Mouse (Mus musculus) megakaryocyte, embryonic 14.5 days (primary cell): ENCODE measurements around the gene Tex35.

Source experiments
- FLI1 ChIP-seq: IDR thresholded peaks from 2 replicates; pipeline ENCODE4 v1.6.1; 2012; ENCODE audit warnings: low read length, inconsistent platforms, mixed read lengths
- GATA1 ChIP-seq: IDR thresholded peaks from 3 replicates; pipeline ENCODE4 v1.6.1; 2012; ENCODE audit warnings: mixed read lengths, low read length, inconsistent platforms, borderline replicate concordance

DNA sequence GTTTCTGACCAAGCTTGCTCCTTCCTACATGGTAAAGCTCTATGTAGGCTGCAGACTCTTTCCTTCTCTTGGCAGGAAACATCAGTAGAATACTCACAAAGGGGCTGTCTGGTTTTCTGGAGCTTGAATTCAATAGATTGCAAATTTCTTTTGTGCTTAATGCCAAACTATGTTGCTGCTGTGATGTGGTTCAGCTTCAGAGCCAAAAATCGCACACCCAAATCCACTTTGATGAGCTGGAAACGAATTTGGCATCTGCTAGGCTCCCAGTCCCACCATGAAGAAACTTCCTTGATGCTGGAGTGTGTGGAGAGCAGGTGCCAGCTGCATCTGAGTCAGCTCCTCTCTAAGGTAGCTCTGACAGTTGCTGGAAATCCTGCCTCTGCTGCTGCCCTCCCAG, 6.0 kb upstream of the Tex35 start:
- TF ChIP-seq GATA1 (no peak), FLI1 (no peak)
